Mouse (Mus musculus): ENCODE measurements at regions not wholly inside any gene's neighbourhood (a gene's known extent, or its start where the extent isn't known, plus 50 kb on each side); places are given as distances from the start of the nearest gene placed in this dataset.
A peak's percentile ranks its signal among the peaks of the same experiment; 100 is the strongest.

GRCm38 (mm10) chr10:17423584-17424278 lies 299.3 kb upstream of the Cited2 start:
- TF ChIP-seq CTCF (conservative IDR thresholded peaks at IDR 0.05), result no peak
- no peak overlapping the region for H3K27ac ChIP-seq
- H3K4me3 ChIP-seq, result no peak overlapping the region
- DNase-seq (ENCODE audit: low spot score in 2 of 2), result no peak

GRCm38 (mm10) chr10:17426197-17426596 lies 296.8 kb upstream of the Cited2 start:
- no peak for TF ChIP-seq CTCF (conservative IDR thresholded peaks at IDR 0.05)
- Histone ChIP-seq H3K4me3 (no peak overlapping the region), H3K27ac (no peak overlapping the region)
- no peak for DNase-seq (ENCODE audit: low spot score in 2 of 2)

DNA sequence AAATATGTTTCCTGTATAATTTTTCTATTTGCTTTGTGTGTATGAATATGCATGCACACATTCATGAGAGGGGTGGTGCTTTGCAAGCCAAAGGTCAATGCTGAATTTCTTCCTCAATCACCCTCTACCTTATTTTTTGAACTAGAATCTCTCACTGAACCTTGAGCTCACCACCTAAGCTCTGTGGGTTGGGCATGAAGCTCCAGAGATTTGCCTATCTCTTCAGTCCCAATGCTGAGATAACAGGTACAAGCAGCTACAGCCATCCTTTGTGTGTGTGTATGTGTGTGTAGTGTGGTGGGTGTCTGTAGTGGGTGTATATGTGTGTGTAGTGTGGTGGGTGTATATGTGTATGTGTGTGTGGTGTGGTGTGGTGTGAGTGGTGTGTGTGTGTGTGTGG lies 295.7 kb upstream of the Cited2 start:
- Histone ChIP-seq H3K4me3 (no peak overlapping the region), H3K27ac (no peak overlapping the region)
- no peak for DNase-seq (ENCODE audit: low spot score in 2 of 2)
- no peak for TF ChIP-seq CTCF (conservative IDR thresholded peaks at IDR 0.05)

GRCm38 (mm10) chr10:17428315-17428714 lies 294.7 kb upstream of the Cited2 start:
- Histone ChIP-seq H3K4me3 (no peak overlapping the region), H3K27ac (no peak overlapping the region)
- no peak for TF ChIP-seq CTCF (conservative IDR thresholded peaks at IDR 0.05)
- no peak for DNase-seq (ENCODE audit: low spot score in 2 of 2)

GRCm38 (mm10) chr10:17431068-17431467 lies 291.9 kb upstream of the Cited2 start:
- DNase-seq (ENCODE audit: low spot score in 2 of 2), result no peak
- Histone ChIP-seq H3K4me3 (no peak overlapping the region), H3K27ac (no peak overlapping the region)
- no peak for TF ChIP-seq CTCF (conservative IDR thresholded peaks at IDR 0.05)

DNA sequence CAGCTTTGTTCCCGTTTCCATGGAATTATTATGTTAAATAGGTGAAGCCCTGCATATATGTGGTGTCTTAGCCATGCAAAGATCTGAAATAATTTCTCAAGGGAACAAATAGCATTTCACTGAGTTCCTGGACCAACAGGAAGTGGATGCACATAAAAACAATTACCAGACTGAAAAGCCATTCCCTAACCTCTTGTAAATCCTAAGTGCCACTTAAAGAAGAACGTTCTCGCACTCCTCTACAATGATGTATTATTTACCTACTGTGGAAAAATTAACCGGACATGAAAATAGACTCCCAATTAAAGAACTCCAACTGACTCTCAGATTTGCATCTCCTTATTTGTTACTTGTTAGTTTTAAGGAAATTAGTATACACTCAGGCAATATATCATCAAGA lies 288.9 kb upstream of the Cited2 start:
- Histone ChIP-seq H3K27ac (no peak overlapping the region), H3K4me3 (no peak overlapping the region)
- no peak for DNase-seq (ENCODE audit: low spot score in 2 of 2)
- no peak for TF ChIP-seq CTCF (conservative IDR thresholded peaks at IDR 0.05)

- TF ChIP-seq CTCF (conservative IDR thresholded peaks at IDR 0.05), result no peak
- DNase-seq (ENCODE audit: low spot score in 2 of 2), result no peak
- no peak overlapping the region for H3K4me3 ChIP-seq
- no peak overlapping the region for H3K27ac ChIP-seq
These were observed 272.8 kb upstream of the Cited2 start for GRCm38 (mm10) chr10:17450240-17450639.

GRCm38 (mm10) chr10:17470880-17471279 lies 252.1 kb upstream of the Cited2 start:
- no peak for TF ChIP-seq CTCF (conservative IDR thresholded peaks at IDR 0.05)
- DNase-seq (ENCODE audit: low spot score in 2 of 2), result no peak
- no peak overlapping the region for H3K27ac ChIP-seq
- no peak overlapping the region for H3K4me3 ChIP-seq

- Histone ChIP-seq H3K4me3 (no peak overlapping the region), H3K27ac (no peak overlapping the region)
- DNase-seq (ENCODE audit: low spot score in 2 of 2), result no peak
- no peak for TF ChIP-seq CTCF (conservative IDR thresholded peaks at IDR 0.05)
These were observed 250.5 kb upstream of the Cited2 start for GRCm38 (mm10) chr10:17472536-17472935.

DNA sequence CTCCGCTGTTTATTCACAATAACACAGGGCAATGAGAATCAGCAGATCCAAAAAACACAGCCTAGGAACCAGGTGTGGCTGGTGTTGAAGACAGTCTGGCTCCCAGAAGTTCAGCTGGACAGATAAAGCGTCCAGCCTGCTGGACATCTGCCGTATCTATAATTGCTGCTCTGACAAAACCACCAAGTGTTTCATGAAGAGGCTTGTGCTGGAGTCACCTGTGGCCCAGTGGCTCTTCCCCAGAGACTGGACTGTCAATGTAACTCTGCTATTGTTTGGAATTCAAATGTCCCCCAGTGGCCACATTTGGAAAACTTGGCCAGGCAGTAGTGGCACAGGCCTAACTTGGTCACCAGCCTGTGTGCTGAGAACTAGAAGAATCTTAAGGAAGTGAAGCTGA lies 247.0 kb upstream of the Cited2 start:
- TF ChIP-seq CTCF (conservative IDR thresholded peaks at IDR 0.05), result no peak
- no peak for DNase-seq (ENCODE audit: low spot score in 2 of 2)
- no peak overlapping the region for H3K27ac ChIP-seq
- no peak overlapping the region for H3K4me3 ChIP-seq

- H3K4me3 ChIP-seq, result no peak overlapping the region
- no peak for DNase-seq (ENCODE audit: low spot score in 2 of 2)
- H3K27ac ChIP-seq, result no peak overlapping the region
- TF ChIP-seq CTCF (conservative IDR thresholded peaks at IDR 0.05), result no peak
These were observed 246.3 kb upstream of the Cited2 start for GRCm38 (mm10) chr10:17476720-17477119.

DNA sequence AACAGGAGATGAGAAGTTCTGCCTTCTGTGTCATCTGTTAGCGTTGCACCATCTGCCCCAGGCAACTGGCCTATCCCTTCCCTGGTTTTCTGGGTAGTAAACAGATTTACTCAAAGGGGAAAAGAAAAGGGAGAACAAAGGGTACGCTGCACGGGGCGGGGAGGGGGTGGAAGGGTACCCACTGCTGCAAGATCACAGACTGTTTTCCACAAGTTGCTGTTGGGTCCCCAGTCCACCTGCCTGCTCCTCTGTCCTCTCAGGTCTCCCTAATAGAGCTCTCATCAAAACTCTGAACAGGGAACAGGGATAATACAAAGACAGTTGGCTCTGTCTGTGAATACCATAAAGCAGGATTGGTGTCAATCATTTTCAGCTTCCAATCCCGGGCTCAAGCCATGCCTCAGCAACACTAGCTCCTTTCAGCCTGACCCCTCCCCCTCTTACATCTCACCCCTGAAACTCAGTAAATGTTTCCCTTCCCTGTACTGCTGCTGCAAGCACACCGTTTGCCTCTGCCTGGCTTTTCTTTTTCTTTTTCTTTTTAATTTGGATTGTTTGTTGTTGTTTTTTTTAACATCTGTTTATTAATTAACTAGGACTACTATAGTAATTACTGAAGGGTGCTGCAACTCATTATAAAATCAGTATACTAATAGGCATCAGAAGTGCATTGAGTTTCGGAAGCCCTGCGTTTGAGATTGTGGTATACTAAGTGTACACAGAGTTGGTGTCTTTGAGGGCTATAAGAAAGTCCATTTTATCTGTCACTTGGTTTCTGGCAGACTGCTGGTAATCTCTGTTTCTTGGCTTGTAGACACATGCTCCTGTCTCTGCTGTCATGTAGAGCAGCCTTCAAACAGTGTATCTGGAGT lies 244.0 kb upstream of the Cited2 start:
- no peak overlapping the region for H3K27ac ChIP-seq
- H3K4me3 ChIP-seq, result no peak overlapping the region

DNA sequence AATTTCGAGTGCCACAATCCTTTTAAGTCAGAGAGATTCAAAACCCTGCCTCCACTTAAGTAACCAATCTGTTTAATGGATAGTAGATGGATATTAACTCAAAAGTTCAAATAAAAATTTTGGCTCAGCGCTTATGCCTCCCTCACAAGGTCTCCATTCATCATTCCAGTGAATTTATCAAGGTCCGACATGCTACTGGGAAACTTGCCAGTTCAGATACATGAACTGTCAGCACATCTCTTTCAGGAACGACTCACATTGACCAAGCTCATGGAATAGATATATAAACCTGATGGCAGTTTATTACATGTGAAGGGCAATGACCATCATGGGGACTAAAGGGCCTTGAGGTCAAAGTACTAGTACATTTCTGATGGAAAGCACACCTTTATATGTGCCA lies 240.3 kb upstream of the Cited2 start:
- DNase-seq (ENCODE audit: low spot score in 2 of 2), result no peak
- no peak for TF ChIP-seq CTCF (conservative IDR thresholded peaks at IDR 0.05)
- no peak overlapping the region for H3K27ac ChIP-seq

More for the DNA sequence above, 244.0 kb upstream of the Cited2 start:
- no peak for TF ChIP-seq CTCF (conservative IDR thresholded peaks at IDR 0.05)
- DNase-seq (ENCODE audit: low spot score in 2 of 2), result peak; percentile 21 to 50

DNA sequence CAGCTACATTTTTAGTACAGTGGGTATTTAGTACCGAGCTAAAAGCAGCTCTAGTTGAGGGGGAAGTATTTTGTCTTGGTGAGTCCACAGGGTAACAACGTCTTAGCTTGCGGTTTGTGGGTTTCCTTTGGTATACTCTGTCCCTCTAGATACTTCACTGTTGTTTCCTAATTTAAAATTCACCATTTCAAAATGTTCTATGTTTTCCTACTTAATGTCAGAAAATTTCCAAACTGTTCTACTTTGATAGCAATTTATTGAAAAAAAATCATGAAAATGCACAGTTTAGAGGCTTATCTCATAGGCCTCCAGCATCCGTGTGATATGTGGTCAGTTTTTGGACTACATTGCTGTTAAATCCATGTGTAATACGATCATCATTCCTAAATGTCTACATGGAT lies 238.0 kb upstream of the Cited2 start:
- DNase-seq (ENCODE audit: low spot score in 2 of 2), result no peak
- no peak overlapping the region for H3K4me3 ChIP-seq
- TF ChIP-seq CTCF (conservative IDR thresholded peaks at IDR 0.05), result no peak
- 0 out of 2 replicates have a peak overlapping the region, but pooled peaks have one; percentile 6 for H3K27ac ChIP-seq

More for the DNA sequence above, 240.3 kb upstream of the Cited2 start:
- H3K4me3 ChIP-seq, result no peak overlapping the region

Data from layer of hippocampus, adult 2 months (tissue).